Mouse (Mus musculus) embryo, embryonic 10.5 days (tissue): ENCODE measurements around the gene Adcy2.

Experiments used
- DNase-seq: peaks from one replicate; pipeline ENCODE4 v3.0.0-alpha.2; 2015; ENCODE audit warnings: low spot score

The Adcy2 gene

DNA sequence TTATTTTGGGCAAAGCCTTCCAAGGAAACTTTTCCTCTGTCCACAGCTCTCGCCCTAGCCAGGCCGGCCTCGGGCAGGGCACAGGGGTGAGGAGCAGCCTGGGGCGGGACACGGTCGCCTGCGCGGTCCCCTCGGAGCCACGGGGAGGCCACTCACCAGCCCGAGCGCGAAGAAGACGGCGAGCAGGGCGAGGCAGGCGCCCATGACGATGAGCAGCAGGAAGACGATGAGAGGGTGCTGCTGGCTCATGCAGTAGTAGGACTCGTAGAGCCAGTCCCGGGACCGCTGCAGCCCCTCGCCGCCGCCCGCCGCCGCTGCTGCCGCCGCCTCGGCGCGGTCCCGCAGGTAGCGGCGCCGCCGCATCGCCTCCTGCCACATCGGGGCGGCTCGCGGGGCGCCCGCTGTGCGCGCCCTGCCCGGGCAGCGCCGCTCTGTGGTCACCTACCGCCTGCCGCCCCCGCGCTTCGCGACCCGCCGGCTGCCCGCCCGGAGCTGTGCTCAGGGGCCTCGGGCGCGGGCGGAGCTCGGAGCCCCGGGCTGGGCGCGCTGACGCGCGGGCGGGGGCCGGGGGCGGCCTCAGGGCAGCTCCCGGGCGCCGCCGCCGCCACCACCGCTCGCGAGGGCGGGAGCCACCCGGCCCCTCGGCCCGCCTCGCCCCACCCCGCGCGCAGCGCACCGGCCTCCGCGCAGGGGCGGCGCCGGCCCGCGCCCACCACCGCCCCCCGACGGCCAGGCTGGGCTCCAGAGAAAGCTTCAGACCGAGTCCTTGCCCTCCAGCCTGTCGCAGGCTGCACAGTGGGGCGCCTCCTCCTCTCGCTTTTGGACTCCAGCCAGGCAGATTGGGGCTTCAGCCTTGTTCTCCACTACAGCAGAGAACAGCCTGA lies at the start of gene Adcy2:
Adcy2 (minus strand) TSS at position 624 of the 884 bp plus-strand sequence.
- DNase-seq = peak; percentile 74

DNA sequence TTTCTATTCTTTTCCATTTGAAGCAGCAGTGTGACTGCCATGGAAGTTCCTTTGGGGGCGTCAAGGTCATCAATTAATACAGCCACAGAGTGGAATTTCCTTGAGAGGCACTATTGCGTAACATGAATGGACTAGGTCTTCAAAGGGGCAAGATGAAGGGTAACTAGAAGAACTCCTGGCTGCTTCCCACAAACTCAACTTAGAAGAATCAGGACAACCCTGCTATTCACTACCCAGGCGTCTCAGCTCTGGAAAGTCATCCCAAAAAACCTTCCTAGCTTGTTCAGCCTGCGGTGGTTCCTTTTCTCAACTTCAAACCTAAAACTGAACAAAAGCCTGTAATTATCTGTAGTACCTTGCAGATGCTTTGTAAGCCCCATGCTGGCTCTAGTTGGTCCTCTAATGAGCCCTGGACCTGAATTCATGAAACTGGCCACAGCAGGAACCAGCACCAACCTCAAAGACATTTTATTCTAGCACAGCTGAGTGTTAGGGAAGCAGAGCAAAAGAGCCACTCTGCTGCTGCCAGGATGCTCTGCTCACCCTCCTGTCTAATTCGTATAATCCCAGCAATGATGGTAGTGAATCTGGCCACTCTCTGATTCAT lies 37.8 kb upstream of the Adcy2 start:
- no peak for DNase-seq

DNA sequence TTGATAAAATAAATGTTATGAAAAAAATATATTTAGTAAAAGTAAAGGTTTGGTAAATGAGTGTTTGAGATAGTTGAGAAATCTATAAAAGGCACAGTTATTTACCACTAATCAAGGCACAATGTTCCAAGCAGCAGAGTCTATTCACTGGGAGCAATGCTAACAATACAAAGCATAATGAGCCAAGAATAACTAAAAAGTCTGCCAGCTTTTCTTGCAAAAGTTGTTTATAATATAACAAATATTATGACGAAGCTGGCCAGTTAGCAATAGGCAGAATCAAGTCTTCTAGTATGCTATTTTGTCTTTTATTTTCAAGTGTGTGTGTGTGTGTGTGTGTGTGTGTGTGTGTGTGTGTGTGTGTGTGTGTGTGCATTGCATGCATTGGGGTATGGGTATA lies 35.3 kb upstream of the Adcy2 start:
- no peak for DNase-seq

DNA sequence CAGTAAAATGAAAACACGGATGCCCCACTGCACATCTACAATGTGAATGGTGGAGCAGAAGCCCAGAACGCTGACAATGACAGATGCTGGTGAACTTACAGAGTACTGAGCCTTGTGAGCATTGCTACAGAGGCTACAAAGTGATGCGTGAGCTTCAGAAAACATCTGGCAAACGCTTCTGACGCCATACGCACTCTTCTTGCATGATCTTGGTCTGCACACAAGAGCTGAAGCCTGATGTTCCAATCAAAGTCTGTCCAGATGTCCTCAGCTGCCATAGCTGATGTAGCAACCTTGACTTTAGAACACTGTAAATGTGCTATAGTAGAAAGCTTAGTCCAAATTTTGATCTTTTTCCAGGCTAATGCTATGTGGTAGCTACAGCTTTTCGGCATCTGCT lies 34.2 kb upstream of the Adcy2 start:
- no peak for DNase-seq

DNA sequence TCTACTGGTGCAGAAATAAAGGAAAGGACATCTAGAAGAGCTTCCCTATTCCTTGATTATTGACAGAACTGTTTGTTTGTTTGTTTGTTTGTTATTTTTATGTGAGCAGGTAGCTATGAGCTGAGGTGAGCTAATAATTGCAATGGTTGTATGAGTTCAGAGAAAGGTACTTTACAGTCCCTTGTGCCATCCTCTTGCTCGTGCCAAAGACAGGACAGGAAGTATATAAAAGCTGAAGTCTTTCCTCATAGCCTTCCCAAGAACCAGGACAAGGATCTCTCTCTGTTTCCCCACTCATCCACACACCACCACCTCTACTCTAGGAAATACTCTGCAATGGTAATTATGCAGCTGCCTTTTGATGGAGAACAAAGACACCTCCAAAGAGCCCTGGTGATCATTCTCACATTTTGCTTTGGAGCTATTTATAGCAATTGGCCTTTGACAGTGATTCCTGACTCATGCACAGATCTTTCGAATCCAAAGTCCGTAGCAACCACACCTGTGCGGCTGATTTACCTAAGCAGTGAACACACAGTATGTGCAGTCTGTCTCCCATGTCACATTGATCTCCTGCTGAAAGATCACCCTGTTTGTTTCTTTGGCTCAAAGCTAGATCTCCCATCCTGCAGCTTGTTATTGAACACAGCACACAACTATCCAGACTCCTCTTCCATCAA lies 29.9 kb upstream of the Adcy2 start:
- no peak for DNase-seq

DNA sequence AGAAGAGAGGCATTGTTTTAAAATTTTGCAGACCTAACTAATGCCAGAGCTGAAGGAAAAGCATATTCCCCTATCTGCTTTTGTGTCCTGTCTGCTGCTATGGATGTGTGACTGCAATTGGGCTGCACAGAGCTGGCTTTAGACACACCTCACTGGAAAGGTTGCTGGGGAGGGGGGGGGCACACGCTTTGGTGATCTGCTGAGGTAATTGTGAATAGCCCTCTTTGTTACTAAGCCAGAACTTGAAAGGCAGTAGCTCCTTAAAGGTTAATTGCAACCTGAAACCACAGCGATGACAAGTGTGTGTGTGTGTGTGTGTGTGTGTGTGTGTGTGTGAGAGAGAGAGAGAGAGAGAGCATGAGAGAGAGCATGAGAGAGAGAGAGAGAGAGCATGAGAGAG lies 25.6 kb upstream of the Adcy2 start:
- DNase-seq = peak; percentile 4

DNA sequence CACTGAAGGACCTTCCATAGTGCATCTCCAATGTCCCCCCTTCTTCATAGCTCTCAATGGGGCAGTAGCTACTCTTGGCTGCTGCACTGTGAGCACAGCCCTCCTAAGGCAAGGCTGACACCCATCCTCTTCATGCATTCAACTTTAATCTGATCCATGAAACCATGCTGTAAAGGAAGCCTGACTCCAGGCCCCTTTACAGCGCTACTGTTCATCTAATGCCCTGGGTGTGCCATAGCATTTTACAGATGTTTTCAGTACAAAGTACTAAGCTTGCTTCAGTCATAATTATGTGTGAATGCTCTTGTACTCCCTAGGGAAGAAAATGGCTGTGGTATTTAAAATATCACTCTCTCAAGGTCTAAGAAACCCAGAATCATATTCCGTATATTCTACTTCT lies 23.9 kb upstream of the Adcy2 start:
- DNase-seq = no peak

DNA sequence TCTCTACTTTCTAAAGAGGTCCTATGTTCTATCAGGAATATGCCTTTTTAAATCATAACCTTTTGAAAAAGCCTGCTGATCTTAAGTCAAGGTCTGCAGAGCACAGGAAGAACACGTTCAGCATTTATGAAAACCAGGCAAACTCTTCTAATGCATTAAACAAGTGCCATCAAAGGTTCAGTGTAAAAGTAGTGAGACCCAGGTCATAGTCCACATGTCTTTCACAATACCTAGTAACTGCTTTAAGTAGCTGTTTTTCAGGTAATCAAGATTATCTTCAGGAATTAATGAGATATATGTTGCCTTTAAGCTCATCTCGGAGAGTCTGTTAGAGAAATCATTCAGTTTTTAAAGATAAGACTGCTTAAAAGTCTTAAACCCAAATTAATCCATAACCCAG lies 21.2 kb upstream of the Adcy2 start:
- no peak for DNase-seq

DNA sequence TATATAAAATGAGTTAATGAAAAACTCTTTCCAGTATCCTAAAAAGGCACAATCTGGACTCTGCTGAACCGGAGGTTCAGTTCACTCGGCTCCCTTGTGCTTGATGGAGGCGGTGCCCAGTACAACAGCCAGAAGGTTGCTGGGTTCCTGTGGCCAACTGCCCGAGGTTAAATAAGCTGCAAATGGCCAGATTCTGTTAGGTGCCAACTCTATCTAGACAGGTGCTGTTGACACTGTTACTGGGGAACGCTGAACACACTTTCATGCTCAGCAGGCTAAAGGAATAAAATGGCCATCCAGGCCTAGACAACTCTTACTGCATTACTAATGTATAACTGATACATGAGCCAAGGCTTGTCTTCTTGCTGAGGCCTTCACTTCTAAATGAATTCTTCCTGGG lies 7.6 kb upstream of the Adcy2 start:
- no peak for DNase-seq

DNA sequence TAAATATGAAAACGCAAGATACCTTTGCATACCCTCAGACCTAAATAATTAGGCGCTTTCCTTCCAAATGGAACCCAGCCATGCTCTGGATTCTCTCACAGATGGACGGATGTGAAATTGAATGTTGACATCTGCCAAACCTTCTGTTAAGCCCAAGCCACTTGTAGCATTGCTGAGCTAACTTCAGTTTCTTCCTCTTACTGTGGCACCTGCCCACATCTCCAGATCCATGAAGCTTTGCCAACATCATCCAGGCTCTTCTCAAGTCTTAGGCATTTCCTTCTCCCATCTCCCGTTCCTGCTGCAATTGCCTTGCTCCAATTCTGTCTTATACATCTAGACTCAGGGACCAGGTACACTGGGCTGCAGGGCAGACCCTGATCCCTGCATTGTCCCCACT lies 6.8 kb upstream of the Adcy2 start:
- no peak for DNase-seq

DNA sequence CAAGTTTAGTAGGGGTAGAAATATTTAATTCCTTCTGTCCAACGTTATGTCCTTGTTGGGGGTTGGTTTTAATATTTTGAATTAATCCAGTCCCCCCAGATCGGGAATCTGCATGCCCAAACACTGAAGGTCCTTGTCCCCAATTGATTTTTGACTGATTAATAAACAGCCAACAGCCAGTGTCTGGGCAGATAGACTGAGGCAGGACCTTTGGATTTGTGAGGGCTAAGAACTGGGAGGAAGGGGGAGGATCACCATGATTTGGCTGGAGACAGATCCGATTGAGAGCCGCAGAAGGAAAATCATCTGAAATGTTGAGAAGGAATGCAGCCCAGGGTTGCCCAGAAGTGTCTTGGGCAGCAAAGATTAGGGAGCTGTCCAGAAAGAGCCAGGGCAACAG lies 5.1 kb upstream of the Adcy2 start:
- no peak for DNase-seq

DNA sequence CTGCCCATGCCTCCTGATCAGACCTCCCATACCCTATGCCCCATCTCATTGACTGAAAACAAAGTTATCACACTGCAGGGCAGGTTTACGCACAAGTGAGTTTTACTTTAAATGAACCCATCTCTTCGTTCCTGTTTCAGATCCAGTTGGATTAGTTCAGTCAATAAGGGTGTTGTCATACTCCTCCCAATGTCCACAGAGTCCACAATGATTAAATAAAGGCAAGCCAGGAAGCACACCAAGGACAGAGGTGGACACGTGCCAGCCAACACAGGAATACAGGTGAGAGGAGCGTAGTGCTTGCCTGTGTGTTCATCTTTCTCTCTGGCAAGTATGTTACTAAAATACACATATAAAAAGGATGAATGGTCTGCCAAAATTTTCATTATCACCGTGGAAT lies 3.3 kb upstream of the Adcy2 start:
- no peak for DNase-seq

DNA sequence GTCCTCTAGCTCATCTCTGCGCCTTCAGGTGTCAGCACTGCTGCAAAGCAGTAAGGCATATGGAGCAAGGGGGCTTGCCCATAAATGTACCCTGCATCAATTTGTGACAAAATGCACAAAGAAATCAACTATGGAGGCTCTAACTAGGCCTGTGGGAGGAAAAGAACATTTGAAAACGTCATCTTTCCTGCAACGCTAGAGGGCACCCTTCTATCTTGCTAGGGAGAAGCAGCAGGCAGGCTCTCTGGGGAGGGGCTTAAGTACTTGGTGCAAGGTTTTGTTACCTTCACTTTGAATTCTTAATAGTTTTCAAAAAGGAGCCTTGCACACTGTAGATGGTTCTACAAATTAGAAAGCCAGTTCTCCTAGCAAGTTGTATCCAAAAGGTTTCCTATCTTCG lies 2.8 kb upstream of the Adcy2 start:
- DNase-seq = peak; percentile 88

DNA sequence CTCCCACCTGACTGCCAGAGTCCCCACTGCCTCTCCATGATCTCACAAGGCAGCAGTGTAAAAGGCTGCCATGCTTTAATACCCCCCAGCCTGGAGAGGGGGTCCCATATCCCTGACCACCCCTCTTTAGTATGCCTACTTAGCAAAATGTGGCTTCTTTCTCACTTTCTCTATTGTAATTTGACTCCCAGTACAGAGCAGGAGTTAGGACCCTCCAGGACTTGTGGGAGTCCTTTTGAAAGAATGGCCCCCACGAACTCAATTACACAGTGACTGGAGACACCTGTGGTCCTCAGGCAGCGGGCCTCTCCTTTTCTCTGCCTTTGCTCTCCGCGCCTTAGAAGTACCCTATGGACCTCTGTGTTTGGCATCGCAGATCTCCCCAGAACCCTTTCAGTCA lies 485 bp upstream of the Adcy2 start:
- DNase-seq = no peak

DNA sequence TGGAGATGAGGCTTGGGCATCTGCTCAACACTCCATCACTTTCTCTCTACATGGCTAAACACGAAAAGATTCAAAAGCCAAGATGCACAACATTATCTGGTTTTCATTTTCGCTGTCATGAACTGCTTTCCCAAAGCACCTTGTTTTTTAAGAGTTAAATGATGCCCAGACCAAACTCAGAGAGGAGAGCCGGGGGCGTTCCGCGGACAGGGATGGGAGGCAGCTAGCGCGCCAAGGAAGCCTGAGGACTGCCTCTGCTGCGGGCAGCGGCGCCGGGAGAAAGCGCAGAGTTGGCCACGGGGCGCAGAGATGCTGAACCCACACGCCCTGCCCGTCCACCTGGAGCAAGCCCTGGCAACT lies 803 bp downstream of the Adcy2 start:
- DNase-seq = peak; percentile 53

DNA sequence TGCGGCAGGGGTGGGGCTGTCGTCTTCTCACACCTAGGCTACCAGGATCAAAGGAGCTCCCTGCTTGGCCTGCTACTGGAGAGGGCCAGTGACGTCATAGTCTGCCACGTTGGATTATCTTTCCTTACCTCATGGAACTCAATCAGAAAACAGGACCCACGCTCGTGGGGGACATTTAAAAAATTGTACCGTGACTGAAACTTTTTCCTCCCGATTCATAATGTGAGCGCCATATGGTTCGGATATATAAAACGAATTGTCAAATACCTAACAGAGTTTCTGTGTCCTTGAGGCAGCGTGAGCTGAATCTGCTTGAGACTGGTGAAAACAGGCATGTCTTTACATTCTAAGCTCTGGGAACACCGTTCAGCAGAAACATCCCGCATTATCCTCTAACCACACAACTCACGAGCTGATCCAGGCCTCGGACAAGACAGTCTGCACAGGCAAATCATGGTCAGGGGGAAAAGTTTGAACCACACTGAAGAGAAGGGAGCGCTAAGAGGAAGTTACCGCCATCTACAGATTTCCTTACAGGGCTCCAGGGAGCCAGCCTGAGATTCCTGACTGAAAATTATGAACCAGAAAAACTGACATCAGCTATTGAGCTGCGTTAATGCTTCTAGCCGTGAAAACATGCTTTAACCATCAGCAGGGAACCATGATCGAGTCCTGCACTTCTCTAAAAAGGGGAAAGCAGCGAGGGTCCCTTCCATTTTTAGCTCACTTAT lies 1.4 kb downstream of the Adcy2 start:
- DNase-seq = peak; percentile 56

DNA sequence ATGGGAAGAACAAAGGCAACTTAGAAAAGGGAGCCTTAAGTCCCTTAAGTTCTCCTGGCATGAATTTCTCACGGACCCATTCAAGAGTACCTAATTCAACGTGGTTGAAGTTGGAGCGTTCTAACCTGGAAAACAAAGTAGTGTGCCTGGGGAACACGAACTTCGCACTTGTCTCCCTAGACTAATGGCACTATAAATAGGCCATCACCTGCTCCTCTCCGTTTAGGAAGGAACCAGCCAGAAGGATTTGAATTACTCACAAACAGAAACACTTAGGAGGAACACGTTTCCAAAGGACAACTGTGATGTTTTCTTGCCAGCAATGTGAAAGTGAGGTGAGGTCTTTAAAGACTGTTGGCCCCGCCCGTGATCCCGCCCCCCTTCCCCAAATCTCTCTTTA lies 2.0 kb downstream of the Adcy2 start:
- no peak for DNase-seq

DNA sequence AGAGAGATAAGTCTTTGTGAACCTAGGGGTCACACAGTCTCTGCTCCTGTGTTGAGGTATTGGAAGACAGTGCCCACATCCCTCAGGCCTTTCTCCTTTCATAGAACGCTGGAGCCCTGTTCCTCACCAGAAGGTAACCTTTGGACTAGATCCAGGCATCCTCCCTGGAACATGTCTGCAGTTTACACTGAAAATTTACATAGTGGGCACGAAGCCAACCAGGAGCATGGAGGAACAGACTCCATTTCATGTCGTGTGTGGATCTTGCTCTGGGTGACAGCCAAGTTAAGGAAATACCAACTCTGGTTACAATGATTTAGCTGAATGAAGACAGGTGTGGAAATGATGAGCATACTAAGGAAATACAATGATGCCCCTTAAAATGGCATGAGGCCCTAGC lies 2.7 kb downstream of the Adcy2 start:
- DNase-seq = no peak

DNA sequence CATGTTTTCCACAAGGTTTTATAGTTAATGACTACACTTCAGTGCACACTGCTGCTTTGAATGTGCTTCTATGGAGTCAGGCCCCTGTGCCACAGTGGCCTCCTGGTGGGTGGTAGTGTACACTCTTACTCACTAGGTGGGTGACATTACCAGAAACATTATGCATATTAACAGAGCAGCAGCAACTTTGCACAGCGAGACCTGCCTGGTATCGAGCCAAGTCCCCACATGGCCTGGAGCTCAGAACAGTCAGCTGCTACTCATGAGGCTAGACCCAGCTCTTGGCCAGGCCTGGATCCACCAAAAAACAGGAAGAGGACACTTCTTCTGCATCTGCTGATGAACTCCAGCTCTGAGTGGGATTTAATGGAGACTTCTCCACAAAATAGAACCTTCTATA lies 13.6 kb downstream of the Adcy2 start:
- no peak for DNase-seq

DNA sequence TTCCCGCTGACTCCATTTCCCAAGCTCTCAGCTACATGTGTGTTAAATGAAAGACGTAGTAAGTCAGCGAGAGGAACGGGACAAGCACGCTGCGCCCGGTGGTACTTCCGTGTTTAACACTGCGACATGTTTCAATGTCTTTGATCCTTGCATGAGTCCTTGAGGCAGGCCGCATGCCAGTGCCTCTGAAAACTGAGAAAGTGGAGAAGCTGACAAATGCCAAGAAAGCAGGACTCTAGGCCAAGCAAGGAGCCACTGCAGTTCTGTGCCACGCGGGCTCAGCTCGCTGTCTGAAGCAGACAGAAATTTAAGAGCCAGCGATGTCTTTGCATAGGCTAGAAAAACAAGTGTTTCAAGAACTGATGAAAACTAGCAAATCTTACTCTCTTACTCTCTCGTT lies 15.3 kb downstream of the Adcy2 start:
- DNase-seq = no peak

DNA sequence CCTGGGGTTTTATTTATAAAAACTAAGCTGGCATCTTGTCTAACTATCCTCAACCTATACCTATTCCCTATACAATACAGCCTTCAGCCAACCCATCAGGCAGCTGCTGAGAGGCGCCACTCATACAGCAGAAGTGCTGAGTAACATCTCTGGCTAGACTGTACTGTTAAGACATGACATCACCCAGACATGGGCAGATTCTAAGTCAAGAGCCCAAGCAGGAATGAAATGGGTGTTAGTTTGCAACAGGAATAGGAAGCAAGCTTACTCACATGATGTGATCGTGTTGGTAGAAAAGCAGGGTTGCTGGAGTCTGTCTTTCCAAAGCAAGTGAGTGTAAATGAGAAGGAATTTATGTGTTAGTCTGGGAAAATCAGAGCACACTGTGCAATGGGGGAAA lies 18.3 kb downstream of the Adcy2 start:
- DNase-seq = no peak

DNA sequence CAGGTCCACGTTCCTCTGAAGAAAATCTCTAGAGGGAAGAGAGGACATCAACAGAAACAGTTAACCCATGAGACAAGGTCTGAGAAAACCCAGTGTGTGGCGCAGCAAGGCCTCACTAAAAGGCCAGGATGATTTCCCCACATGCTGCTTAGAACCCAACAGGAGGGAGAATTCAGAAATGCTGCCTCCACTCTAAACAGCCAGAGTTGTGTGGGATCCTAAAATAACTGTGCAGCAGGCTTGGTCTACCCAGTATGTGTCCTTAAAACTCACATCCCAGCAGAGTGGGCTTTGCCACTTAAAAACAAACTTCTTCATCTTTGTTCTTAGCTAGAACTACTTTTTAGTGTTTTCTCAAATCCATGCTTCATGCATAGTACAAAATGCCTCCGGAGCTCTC lies 26.2 kb downstream of the Adcy2 start:
- no peak for DNase-seq

DNA sequence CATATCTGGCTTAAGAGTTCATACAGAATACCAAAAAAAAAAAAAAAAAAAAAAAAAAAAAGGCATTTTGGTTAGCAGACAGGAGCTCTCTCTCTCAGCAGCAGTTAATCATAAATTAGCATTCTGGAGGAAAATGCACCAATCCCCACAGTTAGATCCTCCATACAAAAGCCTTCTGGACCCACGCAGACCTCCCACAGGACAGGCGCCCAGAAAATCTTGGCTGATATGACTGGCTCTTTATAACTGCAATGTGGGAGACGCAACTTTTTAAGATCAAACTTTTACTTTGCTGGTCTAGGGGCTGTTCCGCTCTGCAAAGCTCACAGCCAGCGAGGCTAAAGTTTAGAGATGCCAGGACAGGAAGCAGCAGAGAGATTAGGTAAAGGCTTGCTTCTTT lies 37.8 kb downstream of the Adcy2 start:
- DNase-seq = no peak
